Mouse (Mus musculus) central nervous system, embryonic 14 days (tissue): ENCODE results near the gene 2310033P09Rik. TPM values are rescaled to one million over a fixed set of nuclear protein-coding genes. Genes with fewer than 3 reads are reported as not detected.

Experiments
- polyA plus RNA-seq: library from polyadenylated mRNA; depleted of rRNA; stranded (reverse); fragments of >200 nt; gene quantifications from 2 replicates; pipeline ENCODE4 v1.2.3, GENCODE M21; 2012; rRNA removed

Gene 2310033P09Rik
- polyA plus RNA-seq, result 39.9 and 41.4 TPM in 2 replicates

GRCm38 (mm10) chr11:59208153-59208831 is at the start of gene 2310033P09Rik:
2310033P09Rik (plus strand) TSS chr11:59208321.

GRCm38 (mm10) chr11:59163255-59164236 is 44.6 kb upstream of the 2310033P09Rik start, which contains the start of gene Iba57:
Iba57 (minus strand) TSS chr11:59163739.

GRCm38 (mm10) chr11:59182864-59183331 is 25.2 kb upstream of the 2310033P09Rik start, which contains the start of gene Gjc2:
Gjc2 (minus strand) TSS chr11:59183213.

GRCm38 (mm10) chr11:59192059-59192386 is 16.1 kb upstream of the 2310033P09Rik start, which contains the start of gene Guk1:
Guk1 (minus strand) TSS chr11:59192212.

GRCm38 (mm10) chr11:59202081-59202995 is 5.8 kb upstream of the 2310033P09Rik start, which contains the start of gene Mrpl55:
Mrpl55 (plus strand) TSS chr11:59202486.

GRCm38 (mm10) chr11:59228122-59228953 is 20.2 kb downstream of the 2310033P09Rik start, which contains the start of gene Arf1:
Arf1 (minus strand) TSS chr11:59228270.

Other genes with a start within 250 kb of the 2310033P09Rik start
- 29.6 and 30.8 TPM in 2 replicates for gene Trim11, start 230.2 kb upstream of the 2310033P09Rik start, polyA plus RNA-seq
- gene Obscn, start 71.9 kb upstream of the 2310033P09Rik start, polyA plus RNA-seq, result 0.74 and 2.6 TPM in 2 replicates
- 6.6 and 6.9 TPM in 2 replicates for gene Iba57, start 44.6 kb upstream of the 2310033P09Rik start, polyA plus RNA-seq
- 0.64 and 0.93 TPM in 2 replicates for gene Gjc2, start 25.1 kb upstream of the 2310033P09Rik start, polyA plus RNA-seq
- gene Guk1, start 16.1 kb upstream of the 2310033P09Rik start, polyA plus RNA-seq, result 138 and 152 TPM in 2 replicates
- gene Mrpl55, start 5.8 kb upstream of the 2310033P09Rik start, polyA plus RNA-seq, result 44.4 and 50.2 TPM in 2 replicates
- 564 and 587 TPM in 2 replicates for gene Arf1, start 19.9 kb downstream of the 2310033P09Rik start, polyA plus RNA-seq
- 0.91 and 0.98 TPM in 2 replicates for gene Wnt3a, start 82.4 kb downstream of the 2310033P09Rik start, polyA plus RNA-seq
- gene Wnt9a, start 98.6 kb downstream of the 2310033P09Rik start, polyA plus RNA-seq, result 3.6 and 5.2 TPM in 2 replicates
- 0.14 and 0.20 TPM in 2 replicates for gene Prss38, start 167.3 kb downstream of the 2310033P09Rik start, polyA plus RNA-seq
- gene Jmjd4, start 241.7 kb downstream of the 2310033P09Rik start, polyA plus RNA-seq, result 13.9 TPM in 2 replicates
- 283 and 284 TPM in 2 replicates for gene Snap47, start 242.9 kb downstream of the 2310033P09Rik start, polyA plus RNA-seq